Mouse (Mus musculus) ES-Bruce4 (cell line): ENCODE measurements around the gene Trip12.

Source experiments
- CTCF ChIP-seq: IDR thresholded peaks from one replicate; pipeline ENCODE4 v1.8.1; 2011; ENCODE audit warnings: low read depth, low read length
- POLR2A ChIP-seq: IDR thresholded peaks from one replicate; pipeline ENCODE4 v1.8.1; 2011; ENCODE audit warnings: low read length; ENCODE audit not compliant: insufficient read depth

- no peak for TF ChIP-seq CTCF
- TF ChIP-seq POLR2A = no peak
Observed at GRCm38 (mm10) chr1:84883889-84884288, 43.6 kb upstream of the Trip12 start.
